Mouse (Mus musculus) liver, embryonic 14.5 days (tissue): ENCODE data around the gene Pepd.

Experiments used
- CTCF ChIP-seq: IDR thresholded peaks from 2 replicates; pipeline ENCODE4 v1.5.1; 2016; ENCODE audit warnings: antibody characterized with exemption, low read depth, control low read depth
- EP300 ChIP-seq: IDR thresholded peaks from 2 replicates; pipeline ENCODE4 v1.6.1; 2016; ENCODE audit warnings: antibody characterized with exemption, low read depth

- no peak for TF ChIP-seq CTCF
- TF ChIP-seq EP300: no peak
Observed at GRCm38 (mm10) chr7:34910096-34911066, 1.8 kb upstream of the Pepd start.
